ENCODE assay signal across 8 mouse cellular contexts in genomic region chr4:24899146-24899545, GRCm38 (mm10). TPM values are rescaled to one million over a fixed set of nuclear protein-coding genes. Genes with fewer than 3 reads are reported as not detected.
DNase-seq lines count a peak whose midpoint lies in the region; ATAC-seq and TF ChIP-seq lines count a peak whose summit lies in the region.

No protein-coding gene starts in this region.

- H3K4me3 ChIP-seq in heart, embryonic 12.5 days = peak overlapping the region; percentile 94
- peak overlapping the region; percentile 81 to 82; a peak in 2 of 4 replicates for H3K4me3 ChIP-seq in ES-E14 (ENCODE audit: insufficient read depth in 1 of 2, low read depth in 1 of 2, low read length in 2 of 2, poor library complexity in 1 of 2, severe bottlenecking in 1 of 2)
- peak overlapping the region; percentile 84 for H3K4me3 ChIP-seq in forebrain, postnatal 0 days (ENCODE audit: low read depth, low read length)
- peak overlapping the region; percentile 98 for H3K4me3 ChIP-seq in megakaryocyte, embryonic 14.5 days (replicated peaks)

- peak overlapping the region; percentile 79 for H3K4me2 ChIP-seq in heart, embryonic 12.5 days
- peak overlapping the region; percentile 54 for H3K4me2 ChIP-seq in forebrain, postnatal 0 days (ENCODE audit: low read depth)

- H3K27me3 ChIP-seq in heart, embryonic 12.5 days (replicated peaks) = no peaks in the 10 kb centered on the region
- no peaks in the 10 kb centered on the region for H3K27me3 ChIP-seq in forebrain, postnatal 0 days (ENCODE audit: insufficient read depth, low read length)
- H3K27me3 ChIP-seq in megakaryocyte, embryonic 14.5 days (replicated peaks) = no peaks in the 10 kb centered on the region

- H3K9ac ChIP-seq in heart, embryonic 12.5 days = peak overlapping the region; percentile 89; the same call in 1 of the 2 replicates
- H3K9ac ChIP-seq in ES-E14 (ENCODE audit: insufficient read depth, low read depth, low read length, poor library complexity, severe bottlenecking) = peak overlapping the region; percentile 68; the same call in 1 of the 2 replicates
- no peak overlapping the region for H3K9ac ChIP-seq in forebrain, postnatal 0 days

- H3K4me1 ChIP-seq in heart, embryonic 12.5 days (replicated peaks) = peaks cover 6% of the 10 kb centered on the region; the same call in 1 of the 2 replicates
- peaks cover 0 to 2% of the 10 kb centered on the region in 2 experiments; a peak in 2 of 4 replicates for H3K4me1 ChIP-seq in ES-E14 (ENCODE audit: control insufficient read depth in 2 of 2, insufficient read depth in 2 of 2, low read length in 2 of 2, poor library complexity in 1 of 2)
- 0 out of 2 replicates have a peak, but pooled peaks cover 6% of the 10 kb centered on the region for H3K4me1 ChIP-seq in forebrain, postnatal 0 days (ENCODE audit: insufficient read depth)
- peaks cover 12% of the 10 kb centered on the region for H3K4me1 ChIP-seq in megakaryocyte, embryonic 14.5 days

- no peak for ATAC-seq in heart, embryonic 12.5 days (ENCODE audit: insufficient number of reproducible peaks, low FRiP score)
- ATAC-seq in forebrain, postnatal 0 days = no peak
- no peak for ATAC-seq in inflammation-experienced regulatory T-cells, adult 6 months

- in situ Hi-C loops in ES-E14 (cut with MboI; ENCODE audit: low sequenced_read_pairs in 2 of 2, unreplicated experiment in 2 of 2) = loop anchor here (10.0 to 25.0 kb wide), 2 partner anchors 184 to 187 kb away; no protein-coding TSS in a partner anchor

- WGBS in heart, embryonic 12.5 days = 66% methylated on average over 4 of the region's 4 CpGs
- 26% methylated on average over 4 of the region's 4 CpGs for WGBS in forebrain, postnatal 0 days

- H3K27ac ChIP-seq in heart, embryonic 12.5 days (ENCODE audit: poor library complexity, severe bottlenecking) = no peak overlapping the region
- no peak overlapping the region for H3K27ac ChIP-seq in ES-E14 (ENCODE audit: insufficient read depth, low read depth, low read length, poor library complexity, severe bottlenecking)
- H3K27ac ChIP-seq in forebrain, postnatal 0 days (ENCODE audit: low read depth, low read length) = no peak overlapping the region

- H3K9me3 ChIP-seq in heart, embryonic 12.5 days (replicated peaks) = no peaks in the 10 kb centered on the region
- no peaks in the 10 kb centered on the region for H3K9me3 ChIP-seq in ES-E14 (ENCODE audit: control insufficient read depth, insufficient read depth, low read depth, low read length)
- H3K9me3 ChIP-seq in forebrain, postnatal 0 days (ENCODE audit: low read length) = no peaks in the 10 kb centered on the region
- no peaks in the 10 kb centered on the region for H3K9me3 ChIP-seq in megakaryocyte, embryonic 14.5 days

- no peak for DNase-seq in heart, adult 8-10 months (ENCODE audit: low spot score)
- no peak for DNase-seq in ES-E14 (ENCODE audit: low read depth, low spot score)
- no peak for DNase-seq in forebrain, postnatal 0 days
- DNase-seq in right cerebral cortex, adult 18-20 months = no peak
- no peak for DNase-seq in lung, postnatal 36 days

- no peak for TF ChIP-seq CTCF in forebrain, postnatal 0 days (IDR thresholded peaks at IDR 0.05; ENCODE audit: low read depth)

- H3K36me3 ChIP-seq in heart, embryonic 12.5 days = peaks cover 21% of the 10 kb centered on the region
- H3K36me3 ChIP-seq in ES-E14 (ENCODE audit: control insufficient read depth, insufficient read depth, low read length, poor library complexity, severe bottlenecking) = peaks cover 5% of the 10 kb centered on the region
- peaks cover 22% of the 10 kb centered on the region for H3K36me3 ChIP-seq in forebrain, postnatal 0 days (ENCODE audit: insufficient read depth)
- H3K36me3 ChIP-seq in megakaryocyte, embryonic 14.5 days (replicated peaks; ENCODE audit: low read length) = peaks cover 35% of the 10 kb centered on the region

TF ChIP-seq in ES-E14, 5 proteins besides CTCF, POLR2A, EP300 and RAD21:
- no peak for TF ChIP-seq MAFK (IDR thresholded peaks at IDR 0.05; ENCODE audit: insufficient read depth, low read depth, low read length)

RNA-seq across cellular contexts. Expression of gene Ndufaf4, which starts 1.3 kb away (rescaled TPM):
- 82.1 and 82.2 TPM in 2 replicates for polyA plus RNA-seq in heart, embryonic 12.5 days (2016; fragmentation: Nextera tagmentation; extraction: Ambion mirVana)
- 10 to 100 TPM; 58.1 to 71.7 (median 66.7) TPM for total RNA-seq in heart, adult 8-10 months (2022)
- 27.9 and 36.9 TPM in 2 replicates for total RNA-seq in ES-E14 (2012; rRNA removed)
- 27.5 and 29.3 TPM in 2 replicates for total RNA-seq in forebrain, postnatal 0 days (2014; rRNA removed)
- 71.1 and 76.2 TPM in 2 replicates for polyA plus RNA-seq in forebrain, postnatal 0 days (2015; fragmentation: Nextera tagmentation; extraction: Ambion mirVana)
- 1.7 and 10.1 TPM in 2 replicates for polyA plus RNA-seq in megakaryocyte, embryonic 14.5 days (2012; ENCODE audit: insufficient read depth, low replicate concordance)
- polyA plus RNA-seq in inflammation-experienced regulatory T-cells, adult 6 months (2017; shearing (Covaris generic)) = 10 to 100 TPM; 25.0 to 33.1 (median 31.6) TPM

RNA-seq across cellular contexts. Expression of gene Klhl32, which starts 48.2 kb away (rescaled TPM):
- 2.7 and 2.9 TPM in 2 replicates for polyA plus RNA-seq in heart, embryonic 12.5 days (2016; fragmentation: Nextera tagmentation; extraction: Ambion mirVana)
- total RNA-seq in heart, adult 8-10 months (2022) = 1 to 10 TPM; 1.2 to 2.0 (median 1.3) TPM
- 0.49 and 0.58 TPM in 2 replicates for total RNA-seq in ES-E14 (2012; rRNA removed)
- total RNA-seq in forebrain, postnatal 0 days (2014; rRNA removed) = 18.8 and 20.5 TPM in 2 replicates
- 18.9 and 29.6 TPM in 2 replicates for polyA plus RNA-seq in forebrain, postnatal 0 days (2015; fragmentation: Nextera tagmentation; extraction: Ambion mirVana)
- 0.07 and 4.4 TPM in 2 replicates for polyA plus RNA-seq in megakaryocyte, embryonic 14.5 days (2012; ENCODE audit: insufficient read depth, low replicate concordance)
- polyA plus RNA-seq in inflammation-experienced regulatory T-cells, adult 6 months (2017; shearing (Covaris generic)) = under 1 TPM; 0.45 to 0.54 (median 0.46) TPM
